Mouse (Mus musculus) Patski (cell line): ENCODE results near the gene Musk. TPM values are rescaled to one million over a fixed set of nuclear protein-coding genes. Genes with fewer than 3 reads are reported as not detected.
A peak's percentile ranks its signal among the peaks of the same experiment; 100 is the strongest.

ENCODE experiments used
- ATAC-seq: fragments of 100-300 bp; one replicate; pipeline ENCODE4 v1.8.0; 2021
- CTCF ChIA-PET: fragments of 350-600 bp; sonication (Branson Sonifier 250); formaldehyde crosslinking; loops from one replicate; lab custom pipeline; 2022; ENCODE audit warnings: inconsistent platforms; lab: Charles Lee
- POLR2A ChIA-PET: fragments of 350-600 bp; sonication (Branson Sonifier 250); formaldehyde crosslinking; loops from one replicate; lab custom pipeline; 2022; ENCODE audit warnings: antibody characterized with exemption, inconsistent platforms; lab: Charles Lee
- DNase-seq: peaks from one replicate; pipeline ENCODE4 v3.0.0-alpha.2; 2011; ENCODE audit warnings: low read depth, low spot score
- H3K27me3 ChIP-seq: fragments of 371-371 bp; one replicate; pipeline ENCODE4 v1.5.1; 2021
- CTCF ChIP-seq: fragments of 100-300 bp; IDR thresholded peaks from one replicate; pipeline ENCODE4 v1.5.1; 2021
- in situ Hi-C: fragments of 300-500 bp; cut with MboI; formaldehyde crosslinking; loops from 3 replicates; pipeline ENCODE4 v1.11.1; 2018; ENCODE audit warnings: low pct_unique_long_range_greater_than_20kb, mixed read lengths
- polyA plus RNA-seq: library from polyadenylated mRNA; unstranded; gene quantifications from one replicate; pipeline ENCODE4 v1.2.3, GENCODE M21; 2021

The Musk gene
- polyA plus RNA-seq, 1 experiment from 2014 or later: not detected

DNA sequence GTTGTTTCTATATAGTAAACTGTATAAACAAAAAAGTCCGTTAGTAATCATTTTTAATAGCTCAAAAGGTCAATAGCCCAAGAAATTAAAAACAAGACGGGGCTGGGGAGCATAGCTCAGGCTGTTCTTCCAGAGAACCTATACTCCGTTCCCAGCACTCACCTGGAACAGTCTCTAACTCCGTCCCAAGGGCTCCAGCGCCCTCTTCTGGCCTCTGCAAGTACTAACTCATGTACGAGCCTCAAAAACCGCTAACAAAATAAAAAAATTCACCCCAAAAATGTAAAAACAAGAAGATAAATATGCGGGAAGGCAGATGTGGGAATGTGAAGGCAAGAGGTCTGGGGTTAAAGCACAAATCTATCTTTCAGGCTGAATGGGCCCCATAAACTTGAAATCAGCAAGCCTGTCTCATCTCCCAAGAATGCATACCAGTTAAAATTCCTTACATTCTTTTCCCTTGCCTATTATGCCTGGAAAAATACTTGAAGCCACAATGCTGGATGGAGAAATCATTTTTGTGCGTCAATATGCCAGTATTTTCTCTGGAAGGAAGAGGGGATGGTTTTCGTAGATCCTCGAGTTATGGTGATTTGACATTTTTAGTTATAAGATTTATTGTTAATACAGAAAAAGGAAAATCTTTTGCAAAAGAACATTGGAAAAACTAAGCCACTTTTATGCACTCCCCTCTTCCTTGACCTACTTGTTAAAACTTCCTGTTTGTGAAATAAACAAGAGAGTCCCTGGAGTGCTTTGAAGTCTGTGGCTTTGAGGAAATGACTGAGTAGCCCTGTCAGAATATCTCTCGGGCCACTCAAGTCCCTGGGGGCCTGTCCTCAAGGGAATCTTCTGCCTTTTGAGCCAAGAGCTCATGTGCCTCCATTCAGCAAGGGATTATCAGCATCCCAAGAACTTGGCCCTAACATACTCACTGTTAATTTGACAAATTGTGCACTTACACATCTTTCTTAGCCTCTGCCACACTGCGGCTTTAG, 127.7 kb downstream of the Musk start:
- in situ Hi-C loops: loop anchor here (10.0 kb wide), 1 partner anchor 139 kb away; no protein-coding TSS in a partner anchor
- POLR2A ChIA-PET: no interaction called here
- no peaks in the 10 kb centered on the region for H3K27me3 ChIP-seq
- peak; percentile 60 for TF ChIP-seq CTCF
- CTCF ChIA-PET: interaction anchor here (1.0 to 1.5 kb wide), 2 partner anchors 12 to 147 kb away, joined by 3 to 4 read pairs; no protein-coding TSS in a partner anchor
- ATAC-seq: peak; percentile 74
- peak; percentile 47 for DNase-seq

DNA sequence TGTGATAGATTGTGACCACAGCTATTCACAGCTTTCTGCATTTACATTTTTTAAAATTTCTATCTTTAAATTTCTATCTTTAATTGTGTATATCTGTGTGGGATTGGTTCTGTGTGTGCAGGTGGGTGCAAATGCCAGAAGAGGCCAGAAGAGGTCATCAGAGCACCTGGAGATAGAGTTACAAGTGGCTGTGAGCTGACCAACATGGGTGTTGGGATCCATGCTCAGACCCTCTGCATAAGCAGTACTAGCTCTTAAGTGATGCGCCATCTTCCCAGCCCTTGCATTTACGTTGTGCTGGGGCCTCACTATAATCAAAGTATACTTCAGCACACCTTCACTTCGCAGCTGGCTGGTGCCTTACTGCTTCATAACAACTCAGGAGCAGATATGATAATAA, 129.8 kb downstream of the Musk start:
- in situ Hi-C loops: loop anchor here (5.0 to 10.0 kb wide), 2 partner anchors 141 to 332 kb away; no protein-coding TSS in a partner anchor
- no peak for DNase-seq
- ATAC-seq: no peak

DNA sequence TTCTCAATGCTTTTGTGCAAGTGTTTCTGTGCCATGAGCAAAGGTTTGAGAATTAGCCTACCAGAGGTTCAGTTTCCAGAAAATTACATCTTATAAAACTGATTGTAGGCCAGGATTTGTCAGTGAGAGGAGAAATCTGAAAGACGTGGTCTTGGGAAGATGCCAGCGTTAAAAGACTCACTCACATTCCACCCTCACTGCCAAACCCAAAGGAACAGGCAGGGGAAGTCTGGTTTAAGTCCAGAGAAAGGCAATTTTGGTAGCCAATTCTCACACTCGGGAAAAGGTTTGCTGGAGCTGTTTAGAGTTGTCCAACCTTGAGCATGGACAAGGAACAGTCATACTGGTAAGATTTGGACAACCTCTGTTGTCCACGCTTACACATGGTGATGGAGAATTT, 131.6 kb downstream of the Musk start:
- ChIA-PET POLR2A (no interaction called here), CTCF (no interaction called here)
- TF ChIP-seq CTCF: no peak
- ATAC-seq: no peak
- in situ Hi-C loops: loop anchor here (5.0 to 10.0 kb wide), 2 partner anchors 143 to 330 kb away; no protein-coding TSS in a partner anchor
- H3K27me3 ChIP-seq: no peaks in the 10 kb centered on the region
- DNase-seq: peak; percentile 57

More for the DNA sequence above, 129.8 kb downstream of the Musk start:
- POLR2A ChIA-PET: interaction anchor here (0.6 kb wide), 1 partner anchor 19 kb away, joined by 4 read pairs; no protein-coding TSS in a partner anchor
- CTCF ChIA-PET: interaction anchor here (1.9 kb wide), 1 partner anchor 10 kb away, joined by 5 read pairs; no protein-coding TSS in a partner anchor
- TF ChIP-seq CTCF: peak; percentile 33
- no peaks in the 10 kb centered on the region for H3K27me3 ChIP-seq

DNA sequence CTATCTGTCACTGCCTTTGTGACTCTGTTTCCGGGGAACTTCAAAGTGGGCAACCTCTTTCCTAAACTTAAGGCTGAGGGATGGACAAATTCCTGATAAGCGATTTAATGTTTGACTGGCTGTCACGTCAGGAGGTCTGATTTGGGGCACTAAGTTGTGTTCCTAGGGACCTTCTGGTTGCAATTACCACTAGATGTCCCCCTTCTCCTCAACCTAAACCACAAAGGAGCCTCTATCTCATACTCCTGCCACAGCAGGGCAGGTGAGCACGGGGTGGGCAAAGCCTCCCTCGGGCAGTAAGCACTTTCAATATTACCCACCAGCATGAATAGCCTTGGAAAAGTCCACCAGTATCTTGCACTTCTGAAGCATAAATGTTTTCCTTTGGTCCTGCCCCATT, 133.5 kb downstream of the Musk start:
- POLR2A ChIA-PET: interaction anchor here (0.6 kb wide), 1 partner anchor 620 kb away, joined by 4 read pairs; no protein-coding TSS in a partner anchor

DNA sequence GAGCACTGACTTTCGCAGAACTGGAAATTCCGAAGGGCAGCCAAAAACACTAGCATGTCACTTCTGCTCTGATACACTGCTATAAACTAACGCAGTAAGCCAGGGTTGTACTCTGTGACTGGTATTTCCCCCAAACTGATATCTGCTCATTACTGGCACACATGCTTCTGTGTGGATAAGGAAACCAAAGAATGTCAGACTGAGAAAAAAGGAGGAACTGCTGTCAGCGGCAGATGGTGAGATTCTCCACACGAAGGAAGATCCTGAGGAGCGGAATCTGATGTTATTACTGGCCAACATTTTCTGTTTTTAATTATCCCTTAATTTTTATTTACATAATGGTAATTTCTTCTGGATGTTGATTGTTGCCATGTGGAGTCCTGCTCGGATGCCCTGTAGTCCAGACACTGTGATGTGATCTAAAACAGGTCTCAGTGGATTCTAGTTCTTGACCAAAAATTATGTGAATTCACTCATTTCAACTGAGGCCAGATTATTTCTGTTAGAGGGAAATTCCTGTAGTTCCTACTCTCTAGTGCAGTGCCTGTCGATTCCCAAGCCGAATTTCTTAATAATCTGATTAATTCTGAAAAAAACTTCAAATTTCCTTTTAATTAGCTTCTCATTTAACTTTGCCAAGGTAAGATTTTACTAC, 137.6 kb downstream of the Musk start:
- no peaks in the 10 kb centered on the region for H3K27me3 ChIP-seq
- ChIA-PET CTCF (no interaction called here), POLR2A (no interaction called here)
- in situ Hi-C loops: no loop called here
- DNase-seq: no peak
- ATAC-seq: no peak
- no peak for TF ChIP-seq CTCF

More for the DNA sequence above, 133.5 kb downstream of the Musk start:
- ATAC-seq: no peak
- DNase-seq: no peak
- CTCF ChIA-PET: no interaction called here
- in situ Hi-C loops: loop anchor here (5.0 to 10.0 kb wide), 2 partner anchors 144 to 328 kb away; no protein-coding TSS in a partner anchor
- no peaks in the 10 kb centered on the region for H3K27me3 ChIP-seq
- TF ChIP-seq CTCF: peak; percentile 44

Other genes starting within 250 kb of the Musk start
- 1.6 TPM for gene Svep1, start 79.1 kb upstream of the Musk start, polyA plus RNA-seq